Mouse (Mus musculus): ENCODE data around the gene Efna1.

DNA sequence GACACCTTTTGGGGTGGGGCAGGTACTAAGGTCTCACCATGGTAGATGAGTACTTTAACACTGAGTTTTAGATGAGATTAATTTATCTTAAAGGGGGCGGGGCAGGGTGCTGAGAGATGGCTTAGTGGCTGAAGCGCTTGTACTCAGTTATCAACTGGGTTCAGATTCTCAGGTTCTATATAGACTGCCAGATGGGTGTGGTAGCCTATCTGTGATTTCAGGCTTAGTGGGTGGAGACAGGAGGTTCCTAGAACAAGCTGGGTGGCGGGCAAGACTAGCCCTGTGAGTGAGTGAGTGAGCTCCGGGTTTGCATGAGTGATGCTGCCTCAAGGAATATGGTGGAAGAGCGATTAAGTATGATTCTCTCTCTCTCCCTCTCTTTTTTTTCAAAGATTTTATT lies 25.9 kb downstream of the Efna1 start:
- TF ChIP-seq CTCF (IDR thresholded peaks at IDR 0.05; ENCODE audit: control insufficient read depth, insufficient read depth, insufficient read length) (no peak), CEBPB (IDR thresholded peaks at IDR 0.05; ENCODE audit: low read depth) (no peak), MAX (IDR thresholded peaks at IDR 0.05) (no peak), USF1 (IDR thresholded peaks at IDR 0.05; ENCODE audit: low read depth) (no peak), MYOG (IDR thresholded peaks at IDR 0.05; ENCODE audit: control insufficient read depth, extremely low read depth, insufficient read length) (no peak), FOSL1 (IDR thresholded peaks at IDR 0.05; ENCODE audit: insufficient read depth, low read length, poor library complexity, severe bottlenecking) (no peak), MYOD1 (IDR thresholded peaks at IDR 0.05; ENCODE audit: control insufficient read depth, insufficient read length, low read depth) (no peak)
